Mouse (Mus musculus) hindbrain, embryonic 13.5 days (tissue): Measurements from ENCODE around the gene Nxnl1. TPM values are rescaled to one million over a fixed set of nuclear protein-coding genes. Genes with fewer than 3 reads are reported as not detected.
"Not testable (repeated sequence)": the region's sequence is repeated elsewhere in the genome, so short reads cannot be mapped to it uniquely, and the experiment has no call there.

Experiments
- ATAC-seq: fragments of 200-750 bp; cut with Nextera tagmentation; 2 replicates; pipeline ENCODE4 v1.8.0; 2017; ENCODE audit warnings: moderate TSS enrichment; ENCODE audit not compliant: low FRiP score
- H3K27ac ChIP-seq: fragments of 300-500 bp; sonication (generic); 2 replicates; pipeline ENCODE4 v1.5.1; 2015; ENCODE audit warnings: inconsistent platforms, mild to moderate bottlenecking, moderate library complexity
- H3K27me3 ChIP-seq: fragments of 300-500 bp; sonication (generic); 2 replicates; pipeline ENCODE4 v1.6.1; 2015; ENCODE audit warnings: mild to moderate bottlenecking, inconsistent platforms
- H3K36me3 ChIP-seq: fragments of 300-500 bp; sonication (generic); 2 replicates; pipeline ENCODE4 v1.6.1; 2015; ENCODE audit warnings: mild to moderate bottlenecking, inconsistent platforms
- H3K4me1 ChIP-seq: fragments of 300-500 bp; sonication (generic); replicated peaks from 2 replicates; pipeline ENCODE4 v1.6.1; 2015; ENCODE audit warnings: inconsistent platforms
- H3K4me2 ChIP-seq: fragments of 300-500 bp; sonication (generic); 2 replicates; pipeline ENCODE4 v1.6.1; 2015; ENCODE audit warnings: inconsistent platforms, mild to moderate bottlenecking, moderate library complexity
- H3K4me3 ChIP-seq: fragments of 300-500 bp; sonication (generic); 2 replicates; pipeline ENCODE4 v1.5.1; 2015; ENCODE audit warnings: mild to moderate bottlenecking, inconsistent platforms
- H3K9ac ChIP-seq: fragments of 300-500 bp; sonication (generic); 2 replicates; pipeline ENCODE4 v1.6.1; 2015; ENCODE audit warnings: mild to moderate bottlenecking, inconsistent platforms
- H3K9me3 ChIP-seq: fragments of 300-500 bp; sonication (generic); 2 replicates; pipeline ENCODE4 v1.6.1; 2016; ENCODE audit warnings: inconsistent platforms
- WGBS: fragments of 180-500 bp; shearing (Covaris S2); methylation state at CpG from one replicate; pipeline ENCODE4 v1.1.7; 2015; 5-methylcytosine and 5-hydroxymethylcytosine counted together
- polyA plus RNA-seq: library from polyadenylated mRNA; unstranded; fragments of >200 nt; fragmentation: Nextera tagmentation; extraction: Ambion mirVana; gene quantifications from 2 replicates; pipeline ENCODE4 v1.2.1, GENCODE M21; 2015

Gene Nxnl1
- polyA plus RNA-seq, 1 experiment from 2014 or later = not detected

GRCm38 (mm10) chr8:71545053-71545452 lies 21.3 kb downstream of the Nxnl1 start:
- Histone ChIP-seq H3K4me3 (no peak overlapping the region), H3K9me3 (no peaks in the 10 kb centered on the region), H3K36me3 (peaks cover 41% of the 10 kb centered on the region), H3K4me2 (no peak overlapping the region), H3K27ac (no peak overlapping the region), H3K9ac (no peak overlapping the region), H3K4me1 (peaks cover 9% of the 10 kb centered on the region), H3K27me3 (no peaks in the 10 kb centered on the region)
- ATAC-seq = no peak
- WGBS = 92% methylated on average over 11 of the region's 11 CpGs

GRCm38 (mm10) chr8:71543755-71544154 lies 22.6 kb downstream of the Nxnl1 start:
- peaks cover 34% of the 10 kb centered on the region for H3K36me3 ChIP-seq
- ATAC-seq = no peak
- peak overlapping the region; percentile 91 for H3K9ac ChIP-seq
- WGBS = 90% methylated on average over 9 of the region's 9 CpGs
- H3K4me3 ChIP-seq = peak overlapping the region; percentile 87
- H3K27me3 ChIP-seq = 0 out of 2 replicates have a peak, but pooled peaks cover 4% of the 10 kb centered on the region
- H3K4me1 ChIP-seq = peaks cover 9% of the 10 kb centered on the region
- H3K9me3 ChIP-seq = no peaks in the 10 kb centered on the region
- no peak overlapping the region for H3K27ac ChIP-seq
- H3K4me2 ChIP-seq = peak overlapping the region; percentile 76

GRCm38 (mm10) chr8:71542632-71543343 lies 23.6 kb downstream of the Nxnl1 start, which contains the start of gene Mvb12a:
Gene Mvb12a (plus strand): TSS chr8:71542922.
- H3K4me3 ChIP-seq = peak within 1 kb of the TSS; percentile 87
- peak within 1 kb of the TSS; percentile 79 for H3K27ac ChIP-seq
- H3K4me1 ChIP-seq = peaks cover 9% of the 10 kb centered on the region
- WGBS = under 1% methylated on average over 55 of the region's 55 CpGs
- peak; percentile 94 for ATAC-seq
- no peaks in the 10 kb centered on the region for H3K9me3 ChIP-seq
- H3K27me3 ChIP-seq = peaks cover 13% of the 10 kb centered on the region
- H3K4me2 ChIP-seq = peak within 1 kb of the TSS; percentile 76
- peaks cover 26% of the 10 kb centered on the region for H3K36me3 ChIP-seq
- peak within 1 kb of the TSS; percentile 91 for H3K9ac ChIP-seq

- Histone ChIP-seq H3K4me3 (peak within 1 kb of the TSS; percentile 28), H3K27me3 (peaks cover 34% of the 10 kb centered on the region), H3K27ac (no peak within 1 kb of the TSS), H3K4me1 (peaks cover 10% of the 10 kb centered on the region), H3K4me2 (peak within 1 kb of the TSS; percentile 52), H3K36me3 (no peaks in the 10 kb centered on the region), H3K9me3 (no peaks in the 10 kb centered on the region), H3K9ac (peak within 1 kb of the TSS; percentile 24; the same call in 1 of the 2 replicates)
- 0 out of 2 replicates have a peak, but pooled peaks have one; percentile 41 for ATAC-seq
- 4% methylated on average over 37 of the region's 37 CpGs for WGBS
Measured at GRCm38 (mm10) chr8:71537028-71537867, 29.2 kb downstream of the Nxnl1 start, which contains the start of gene Bst2. Gene Bst2 (minus strand): TSS chr8:71537456.

- Histone ChIP-seq H3K27me3 (peaks cover 34% of the 10 kb centered on the region), H3K4me3 (no peak overlapping the region), H3K9me3 (no peaks in the 10 kb centered on the region), H3K27ac (no peak overlapping the region), H3K4me2 (no peak overlapping the region), H3K4me1 (peaks cover 10% of the 10 kb centered on the region), H3K9ac (no peak overlapping the region), H3K36me3 (no peaks in the 10 kb centered on the region)
- WGBS = 68% methylated on average over 5 of the region's 5 CpGs
- no peak for ATAC-seq
Measured at GRCm38 (mm10) chr8:71535663-71536062, 30.7 kb downstream of the Nxnl1 start.

GRCm38 (mm10) chr8:71534263-71534810 lies 32.1 kb downstream of the Nxnl1 start:
- WGBS = 34% methylated on average over 3 of the region's 3 CpGs
- Histone ChIP-seq H3K4me3 (no peak overlapping the region), H3K9ac (no peak overlapping the region), H3K9me3 (no peaks in the 10 kb centered on the region), H3K27ac (no peak overlapping the region), H3K36me3 (no peaks in the 10 kb centered on the region), H3K27me3 (peaks cover 34% of the 10 kb centered on the region), H3K4me2 (no peak overlapping the region), H3K4me1 (peaks cover 10% of the 10 kb centered on the region)
- ATAC-seq = no peak

- H3K4me3 ChIP-seq, H3K4me2 ChIP-seq, H3K4me1 ChIP-seq, H3K36me3 ChIP-seq, H3K9ac ChIP-seq, H3K27ac ChIP-seq, H3K9me3 ChIP-seq, ATAC-seq: not testable (repeated sequence)
- WGBS = 67% methylated on average over 7 of the region's 12 CpGs
- peaks cover 32% of the 10 kb centered on the region for H3K27me3 ChIP-seq
Measured at GRCm38 (mm10) chr8:71530735-71531467, 35.5 kb downstream of the Nxnl1 start.

- Histone ChIP-seq H3K27ac (peak overlapping the region; percentile 55; the same call in 1 of the 2 replicates), H3K9me3 (no peaks in the 10 kb centered on the region), H3K36me3 (no peaks in the 10 kb centered on the region), H3K9ac (no peak overlapping the region), H3K4me3 (no peak overlapping the region), H3K4me2 (no peak overlapping the region), H3K4me1 (peaks cover 13% of the 10 kb centered on the region; the same call in 1 of the 2 replicates), H3K27me3 (peaks cover 53% of the 10 kb centered on the region)
- ATAC-seq = no peak
- WGBS = 83% methylated on average over 11 of the region's 11 CpGs
Measured at GRCm38 (mm10) chr8:71528362-71529073, 37.9 kb downstream of the Nxnl1 start.

- peaks cover 13% of the 10 kb centered on the region; the same call in 1 of the 2 replicates for H3K4me1 ChIP-seq
- peaks cover 63% of the 10 kb centered on the region for H3K27me3 ChIP-seq
- H3K9me3 ChIP-seq = no peaks in the 10 kb centered on the region
- H3K4me2 ChIP-seq = no peak overlapping the region
- no peak overlapping the region for H3K27ac ChIP-seq
- no peak overlapping the region for H3K4me3 ChIP-seq
- WGBS = 42% methylated on average over 3 of the region's 3 CpGs
- ATAC-seq = no peak
- H3K9ac ChIP-seq = no peak overlapping the region
- H3K36me3 ChIP-seq = no peaks in the 10 kb centered on the region
Measured at GRCm38 (mm10) chr8:71527162-71527870, 39.1 kb downstream of the Nxnl1 start.

GRCm38 (mm10) chr8:71526272-71526671 lies 40.1 kb downstream of the Nxnl1 start:
- ATAC-seq = no peak

More at GRCm38 (mm10) chr8:71526272-71526671, 40.1 kb downstream of the Nxnl1 start:
- Histone ChIP-seq H3K36me3 (no peaks in the 10 kb centered on the region), H3K4me3 (no peak overlapping the region), H3K9ac (no peak overlapping the region), H3K4me1 (peaks cover 17% of the 10 kb centered on the region), H3K27ac (no peak overlapping the region), H3K27me3 (peaks cover 66% of the 10 kb centered on the region), H3K9me3 (no peaks in the 10 kb centered on the region), H3K4me2 (no peak overlapping the region)
- WGBS = 7% methylated on average over 6 of the region's 6 CpGs
